ENCODE assay signal across 9 mouse cellular contexts in the genomic region with DNA sequence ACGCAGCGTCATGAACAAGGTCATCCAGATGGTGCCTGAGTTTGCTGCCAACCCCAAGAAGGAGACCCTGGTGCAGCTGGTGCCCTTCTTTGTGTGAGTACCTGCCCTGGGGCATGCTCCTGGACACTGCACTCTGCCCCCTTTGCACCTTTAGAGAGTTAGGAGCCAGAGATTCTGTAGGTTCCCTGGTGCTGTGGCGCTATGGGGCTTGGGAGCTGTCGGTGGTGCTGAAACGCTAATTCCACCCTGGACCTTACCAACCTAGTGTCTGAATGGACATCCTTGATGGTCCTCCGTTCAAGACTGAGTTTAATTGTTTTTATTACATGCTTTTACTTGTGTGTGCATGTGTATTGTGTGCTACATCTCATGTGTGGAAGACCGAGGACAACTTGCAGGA.
A peak's percentile ranks its signal among the peaks of the same experiment; 100 is the strongest.
DNase-seq lines count a peak whose midpoint lies in the region; TF ChIP-seq lines count a peak whose summit lies in the region.
"Had no signal": no experiment of that assay in that cellular context is flagged by ENCODE, and none has a peak within 500 bp of the region (broad histone marks: within the 10 kb centered on the region; RNA-seq: fewer than 3 reads in every experiment).

No protein-coding gene starts in this region.

- no peak overlapping the region for H3K27ac ChIP-seq in gastrocnemius, adult 2 months
- H3K27ac ChIP-seq: hindbrain, embryonic 14.5 days had no signal

- no peak overlapping the region for H3K4me3 ChIP-seq in gastrocnemius, adult 2 months

- intact Hi-C loops in heart, postnatal 14 days (cut with DNase I), result no loop called here
- intact Hi-C loops in gastrocnemius, adult 2 months (cut with DNase I), result no loop called here

- TF ChIP-seq CTCF in gastrocnemius, adult 2 months (IDR thresholded peaks at IDR 0.05), result no peak

- peak; percentile 15 to 18 for DNase-seq in heart, postnatal 14 days
- no peak for DNase-seq in heart, adult 9 months (ENCODE audit: low spot score in 2 of 2)
- DNase-seq in 416B (ENCODE audit: low read depth) (peak; percentile 28), adipocyte (ENCODE audit: low spot score) (peak; percentile 23)
- DNase-seq in kidney, postnatal 25 days, result peak; percentile 25 to 40
- no peak for DNase-seq in cerebellum, postnatal 14 days
- no peak for DNase-seq in gastrocnemius, adult 2 months
- DNase-seq in B cell, adult 2 months, result no peak

Comparison
In these comparisons a context has a peak if more than half of its experiments do, and no peak if none do; other contexts are left out.
1. DNase-seq: peak in heart, postnatal 14 days (2 of 2), 416B (single experiment), adipocyte (single experiment) and kidney, postnatal 25 days (2 of 2); none in heart, adult 9 months (0 of 2), cerebellum, postnatal 14 days (0 of 2), gastrocnemius, adult 2 months (single experiment) and B cell, adult 2 months (0 of 2).